Mouse (Mus musculus): ENCODE data around the gene Vmn1r174.
"Not testable (repeated sequence)": the region's sequence is repeated elsewhere in the genome, so short reads cannot be mapped to it uniquely, and the experiment has no call there.

Gene Vmn1r174

DNA sequence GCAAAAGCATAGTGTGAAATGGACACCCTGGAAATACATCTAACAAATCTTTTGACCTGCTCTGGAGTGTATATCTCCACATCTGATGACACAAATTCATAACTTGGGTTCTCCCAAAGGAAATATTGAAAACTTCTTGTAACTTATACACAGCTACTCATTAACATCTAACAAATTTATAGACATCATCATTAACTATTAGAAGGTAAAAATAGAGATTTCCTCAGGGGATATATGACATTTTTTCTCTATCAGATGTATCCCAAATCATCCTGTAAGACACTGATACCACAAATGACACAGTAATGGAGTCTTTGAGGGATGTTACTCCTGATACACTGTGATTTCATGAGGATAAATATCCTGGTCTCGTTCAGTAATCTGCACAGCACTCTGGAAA lies at the start of gene Vmn1r174:
Gene Vmn1r174 (plus strand): TSS at position 301 of the 400 bp plus-strand sequence.
- DNase-seq (ENCODE audit: low spot score in 2 of 2): not testable (repeated sequence)

DNA sequence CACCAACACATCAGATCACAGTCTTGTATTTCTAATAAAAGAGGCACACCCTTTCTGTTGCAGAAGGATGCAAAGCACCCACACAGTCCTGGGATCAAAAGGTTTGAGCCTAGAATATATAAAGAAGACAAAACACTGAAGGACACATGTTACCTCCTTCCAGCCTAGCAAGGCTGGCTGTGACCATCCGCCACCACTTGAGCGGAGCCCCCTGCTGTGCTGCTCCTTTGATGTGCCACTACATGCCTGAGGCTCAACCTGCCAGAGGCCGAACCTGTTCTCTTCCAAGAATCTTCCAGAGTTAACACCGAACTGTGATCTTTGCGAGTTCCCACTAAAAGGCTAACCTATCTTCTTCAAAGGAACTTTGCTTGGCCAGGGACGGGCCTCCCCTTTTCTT lies 32.5 kb downstream of the Vmn1r174 start:
- no peak for DNase-seq (ENCODE audit: low spot score in 2 of 2)

DNA sequence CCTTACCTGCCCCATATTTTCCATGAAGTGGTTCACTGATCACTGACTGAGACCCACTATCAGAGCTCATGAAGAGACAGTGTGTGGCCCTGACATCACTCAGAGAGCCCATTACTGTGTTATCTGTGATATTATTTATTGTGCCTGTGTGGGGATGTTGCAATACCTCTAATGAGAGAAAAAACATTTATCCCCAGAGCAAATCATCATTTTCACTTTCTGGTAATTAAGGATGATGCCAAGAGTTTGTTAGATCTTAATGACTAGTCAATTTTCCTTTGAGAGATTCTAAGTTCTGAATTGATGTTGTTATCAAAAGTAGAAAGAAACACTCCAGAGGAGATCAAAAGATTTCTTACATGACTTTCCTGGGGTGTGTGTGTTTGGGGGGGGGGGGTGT lies 58.5 kb downstream of the Vmn1r174 start, which contains the start of gene Vmn1r175:
Gene Vmn1r175 (minus strand): TSS at position 101 of the 400 bp plus-strand sequence.
- not testable (repeated sequence) for DNase-seq (ENCODE audit: low spot score in 2 of 2)
